ENCODE assay signal across 14 mouse cellular contexts in the genomic region with DNA sequence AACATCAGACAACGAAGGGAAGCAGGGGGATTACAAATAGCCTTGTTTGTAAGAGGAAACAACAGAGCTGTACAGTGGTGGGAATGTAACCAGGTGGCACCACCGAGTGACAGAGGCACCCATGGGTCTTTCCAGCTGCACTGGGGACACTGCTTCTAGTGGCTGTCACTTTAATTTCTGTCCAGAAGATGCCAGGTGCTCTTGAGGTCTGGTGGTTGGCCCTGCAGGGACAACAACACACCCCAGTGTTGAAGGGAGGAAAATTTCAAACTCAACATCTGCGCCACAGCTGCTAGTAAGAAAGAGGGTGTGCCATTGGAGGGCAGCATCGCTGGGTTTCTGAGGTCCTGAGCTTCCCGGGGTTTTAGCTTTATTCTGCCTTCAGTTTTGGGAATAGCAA. TPM values are rescaled to one million over a fixed set of nuclear protein-coding genes. Genes with fewer than 3 reads are reported as not detected.
DNase-seq lines count a peak whose midpoint lies in the region; ATAC-seq and TF ChIP-seq lines count a peak whose summit lies in the region.
"Had no signal": no experiment of that assay in that cellular context is flagged by ENCODE, and none has a peak within 500 bp of the region (broad histone marks: within the 10 kb centered on the region; RNA-seq: fewer than 3 reads in every experiment).

No protein-coding gene starts in this region.

- no peak for TF ChIP-seq CTCF in layer of hippocampus, adult 2 months (conservative IDR thresholded peaks at IDR 0.05)

- DNase-seq in layer of hippocampus, adult 2 months (ENCODE audit: low spot score in 2 of 2): no peak
- DNase-seq in layer of hippocampus, postnatal 14 days (ENCODE audit: low spot score in 2 of 2): no peak
- peak; percentile 42 to 46 for DNase-seq in B cell, adult 2 months
- peak; percentile 58 to 78 for DNase-seq in thymus, adult 18-20 months
- DNase-seq in cerebellum, postnatal 36 days: no peak
- no peak for DNase-seq in neural tube, embryonic 10.5 days (ENCODE audit: extremely low spot score, low spot score)
- no peak for DNase-seq in gastrocnemius, postnatal 10 days
- DNase-seq: cerebellum, adult 9-10 months; kidney, adult 9 months; layer of hippocampus, postnatal 36 days had no signal

- H3K4me3 ChIP-seq in layer of hippocampus, adult 2 months: no peak overlapping the region
- H3K4me3 ChIP-seq: heart, embryonic 13.5 days; hindbrain, embryonic 15.5 days had no signal

- H3K27ac ChIP-seq in layer of hippocampus, adult 2 months: peak overlapping the region; percentile 32; the same call in 1 of the 2 replicates
- H3K27ac ChIP-seq: embryonic facial prominence, embryonic 12.5 days; heart, embryonic 13.5 days; hindbrain, embryonic 15.5 days had no signal

- ATAC-seq in granulocyte monocyte progenitor cell, adult 5-6 weeks (replicated peaks; ENCODE audit: poor library complexity, severe bottlenecking): peak; percentile 29

RNA-seq across cellular contexts. Expression of a gene that starts 1.3 kb away (rescaled TPM):
- total RNA-seq in layer of hippocampus, adult 2 months (2021): 1 to 10 TPM; 1.4 to 1.9 TPM
- total RNA-seq in layer of hippocampus, postnatal 14 days (2021): 1 to 10 TPM; 1.6 to 2.0 TPM
- 16.5 TPM in 2 replicates for total RNA-seq in granulocyte monocyte progenitor cell, adult 5-6 weeks (2014; fragmentation: Nextera tagmentation)
- total RNA-seq in granulocyte monocyte progenitor cell, adult 5-6 weeks (2017): 4.4 and 9.0 TPM in 2 replicates
- total RNA-seq in gastrocnemius, postnatal 10 days (2021): under 1 TPM; 0.52 to 0.54 TPM

RNA-seq across cellular contexts. Expression of a gene that starts 30.0 kb away (rescaled TPM):
- total RNA-seq in layer of hippocampus, adult 2 months (2021): 1 to 10 TPM; 5.9 to 7.2 TPM
- 1 to 10 TPM; 7.1 to 7.4 TPM for total RNA-seq in layer of hippocampus, postnatal 14 days (2021)
- total RNA-seq in granulocyte monocyte progenitor cell, adult 5-6 weeks (2014; fragmentation: Nextera tagmentation): not detected in 2 replicates
- not detected in 2 replicates for total RNA-seq in granulocyte monocyte progenitor cell, adult 5-6 weeks (2017)
- 10 to 100 TPM; 12.2 to 14.4 TPM for total RNA-seq in gastrocnemius, postnatal 10 days (2021)

Comparison
In these comparisons a context has a peak if more than half of its experiments do, and no peak if none do; other contexts are left out.
1. DNase-seq: peak in B cell, adult 2 months (2 of 2) and thymus, adult 18-20 months (2 of 2); none in layer of hippocampus, adult 2 months (0 of 2), layer of hippocampus, postnatal 14 days (0 of 2), cerebellum, postnatal 36 days (0 of 2), neural tube, embryonic 10.5 days (single experiment) and gastrocnemius, postnatal 10 days (single experiment).
2. RNA of a gene that starts 30.0 kb away (total RNA-seq): 12.2 to 14.4 TPM in gastrocnemius, postnatal 10 days, 7.1 to 7.4 TPM in layer of hippocampus, postnatal 14 days and 5.9 to 7.2 TPM in layer of hippocampus, adult 2 months; not detected in granulocyte monocyte progenitor cell, adult 5-6 weeks; every median in the first group is over 4 times any median in the second.